In the genomic region with DNA sequence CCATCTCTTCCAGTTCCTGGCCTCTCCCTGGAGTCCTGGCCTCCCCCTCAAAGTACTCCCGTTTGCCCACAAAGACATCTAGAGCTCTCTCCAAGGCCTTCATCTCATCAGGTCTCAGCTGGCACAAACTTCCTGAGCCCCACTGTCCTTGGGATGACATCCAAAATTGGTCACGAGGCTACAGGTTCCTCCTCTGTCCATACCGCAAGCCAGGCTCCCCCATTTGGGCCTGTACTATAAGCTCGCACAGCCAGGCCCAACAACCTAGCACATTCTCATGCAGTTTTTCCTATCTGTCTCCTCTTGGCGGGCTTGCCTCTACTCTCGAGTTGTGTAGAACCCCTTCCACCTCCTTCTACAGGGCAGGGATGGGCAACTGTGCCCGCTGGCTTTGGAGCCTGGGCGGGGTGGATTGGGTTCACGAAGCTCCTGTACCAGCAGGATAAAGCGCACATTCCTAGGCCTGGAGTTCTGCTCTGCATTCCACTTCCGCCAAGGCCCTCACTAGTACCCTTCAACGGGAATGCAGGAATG, we compare ENCODE assay signal across 8 mouse cellular contexts. TPM values are rescaled to one million over a fixed set of nuclear protein-coding genes. Genes with fewer than 3 reads are reported as not detected.
A peak's percentile ranks its signal among the peaks of the same experiment; 100 is the strongest.
DNase-seq lines count a peak whose midpoint lies in the region; ATAC-seq lines count a peak whose summit lies in the region.

No protein-coding gene starts in this region.

- H3K9ac ChIP-seq in heart, embryonic 12.5 days: peak overlapping the region; percentile 51; the same call in 1 of the 2 replicates
- H3K9ac ChIP-seq in intestine, embryonic 14.5 days (ENCODE audit: low read length): peak overlapping the region; percentile 74
- H3K9ac ChIP-seq in midbrain, embryonic 13.5 days (replicated peaks): 0 out of 2 replicates have a peak overlapping the region, but pooled peaks have one; percentile 25

- H3K36me3 ChIP-seq in heart, embryonic 12.5 days: no peaks in the 10 kb centered on the region
- H3K36me3 ChIP-seq in intestine, embryonic 14.5 days (ENCODE audit: control insufficient read depth, insufficient read depth, low read length): peaks cover 9% of the 10 kb centered on the region; the same call in 1 of the 2 replicates
- peaks cover 9% of the 10 kb centered on the region; the same call in 1 of the 2 replicates for H3K36me3 ChIP-seq in midbrain, embryonic 13.5 days

- H3K4me1 ChIP-seq in heart, embryonic 12.5 days (replicated peaks): peaks cover 27% of the 10 kb centered on the region
- H3K4me1 ChIP-seq in intestine, embryonic 14.5 days (replicated peaks; ENCODE audit: control insufficient read depth, insufficient read depth, low read length): peaks cover 10% of the 10 kb centered on the region
- H3K4me1 ChIP-seq in midbrain, embryonic 13.5 days (replicated peaks): peaks cover 39% of the 10 kb centered on the region

- H3K4me2 ChIP-seq in heart, embryonic 12.5 days: peak overlapping the region; percentile 100
- H3K4me2 ChIP-seq in intestine, embryonic 14.5 days (ENCODE audit: low read length): peak overlapping the region; percentile 91
- peak overlapping the region; percentile 96 for H3K4me2 ChIP-seq in midbrain, embryonic 13.5 days (replicated peaks)

- no peak for DNase-seq in heart, postnatal 25 days (ENCODE audit: low spot score)
- DNase-seq in adrenal gland, postnatal 14 days: peak; percentile 73
- DNase-seq in intestine, embryonic 14.5 days (ENCODE audit: low spot score): peak; percentile 69
- DNase-seq in spleen, postnatal 4 days (ENCODE audit: low spot score in 2 of 2): no peak
- no peak for DNase-seq in thymus, postnatal 4 days
- no peak for DNase-seq in adipocyte (ENCODE audit: low spot score)

- WGBS in heart, embryonic 12.5 days: 41% methylated on average over 12 of the region's 12 CpGs
- 35% methylated on average over 12 of the region's 12 CpGs for WGBS in intestine, embryonic 14.5 days
- WGBS in midbrain, embryonic 13.5 days: 34% methylated on average over 12 of the region's 12 CpGs

- ATAC-seq in heart, embryonic 12.5 days (ENCODE audit: insufficient number of reproducible peaks, low FRiP score): no peak
- ATAC-seq in intestine, embryonic 14.5 days (replicated peaks; ENCODE audit: low FRiP score, low TSS enrichment, low read depth): no peak
- ATAC-seq in midbrain, embryonic 13.5 days: no peak

- peak overlapping the region; percentile 83 for H3K4me3 ChIP-seq in heart, embryonic 12.5 days
- H3K4me3 ChIP-seq in intestine, embryonic 14.5 days (ENCODE audit: low read depth, low read length): peak overlapping the region; percentile 71
- peak overlapping the region; percentile 90 for H3K4me3 ChIP-seq in midbrain, embryonic 13.5 days (replicated peaks)

- H3K9me3 ChIP-seq in heart, embryonic 12.5 days (replicated peaks): no peaks in the 10 kb centered on the region
- H3K9me3 ChIP-seq in intestine, embryonic 14.5 days (ENCODE audit: control insufficient read depth, low read length): no peaks in the 10 kb centered on the region
- H3K9me3 ChIP-seq in midbrain, embryonic 13.5 days: no peaks in the 10 kb centered on the region

- no peak overlapping the region for H3K27ac ChIP-seq in heart, embryonic 12.5 days (ENCODE audit: poor library complexity, severe bottlenecking)
- H3K27ac ChIP-seq in intestine, embryonic 14.5 days (ENCODE audit: low read depth): peak overlapping the region; percentile 73
- no peak overlapping the region for H3K27ac ChIP-seq in midbrain, embryonic 13.5 days

- intact Hi-C loops in heart, postnatal 25 days (cut with DNase I): no loop called here

- peaks cover 60% of the 10 kb centered on the region for H3K27me3 ChIP-seq in heart, embryonic 12.5 days (replicated peaks)
- 0 out of 2 replicates have a peak, but pooled peaks cover 6% of the 10 kb centered on the region for H3K27me3 ChIP-seq in intestine, embryonic 14.5 days (replicated peaks; ENCODE audit: control insufficient read depth, insufficient read depth, low read length)
- H3K27me3 ChIP-seq in midbrain, embryonic 13.5 days: peaks cover 38% of the 10 kb centered on the region

RNA-seq across cellular contexts. Expression of a gene that starts 0.7 kb away (rescaled TPM):
- polyA plus RNA-seq in heart, embryonic 12.5 days (2016; fragmentation: Nextera tagmentation; extraction: Ambion mirVana): 7.0 and 7.3 TPM in 2 replicates
- 1 to 10 TPM; 7.7 to 9.8 TPM for total RNA-seq in heart, postnatal 25 days (2021)
- 29.1 and 33.0 TPM in 2 replicates for total RNA-seq in adrenal gland, postnatal 14 days (2021)
- polyA plus RNA-seq in intestine, embryonic 14.5 days (2014; fragmentation: Nextera tagmentation; extraction: Ambion mirVana): 15.9 and 18.3 TPM in 2 replicates
- polyA plus RNA-seq in midbrain, embryonic 13.5 days (2015; fragmentation: Nextera tagmentation; extraction: Ambion mirVana): 20.2 and 22.0 TPM in 2 replicates

RNA-seq across cellular contexts. Expression of a gene that starts 39.5 kb away (rescaled TPM):
- 3.0 and 4.2 TPM in 2 replicates for polyA plus RNA-seq in heart, embryonic 12.5 days (2016; fragmentation: Nextera tagmentation; extraction: Ambion mirVana)
- total RNA-seq in heart, postnatal 25 days (2021): 1 to 10 TPM; 5.6 to 6.9 TPM
- total RNA-seq in adrenal gland, postnatal 14 days (2021): 6.4 and 19.9 TPM in 2 replicates
- 12.6 and 13.0 TPM in 2 replicates for polyA plus RNA-seq in intestine, embryonic 14.5 days (2014; fragmentation: Nextera tagmentation; extraction: Ambion mirVana)
- polyA plus RNA-seq in midbrain, embryonic 13.5 days (2015; fragmentation: Nextera tagmentation; extraction: Ambion mirVana): 5.2 and 6.4 TPM in 2 replicates

RNA-seq across cellular contexts. Expression of a gene that starts 42.3 kb away (rescaled TPM):
- polyA plus RNA-seq in heart, embryonic 12.5 days (2016; fragmentation: Nextera tagmentation; extraction: Ambion mirVana): 4.7 and 6.4 TPM in 2 replicates
- total RNA-seq in heart, postnatal 25 days (2021): 1 to 10 TPM; 6.4 to 6.7 TPM
- 2.8 and 4.6 TPM in 2 replicates for total RNA-seq in adrenal gland, postnatal 14 days (2021)
- polyA plus RNA-seq in intestine, embryonic 14.5 days (2014; fragmentation: Nextera tagmentation; extraction: Ambion mirVana): 9.4 and 9.8 TPM in 2 replicates
- polyA plus RNA-seq in midbrain, embryonic 13.5 days (2015; fragmentation: Nextera tagmentation; extraction: Ambion mirVana): 2.8 and 3.3 TPM in 2 replicates

RNA-seq across cellular contexts. Expression of a gene that starts 46.3 kb away (rescaled TPM):
- polyA plus RNA-seq in heart, embryonic 12.5 days (2016; fragmentation: Nextera tagmentation; extraction: Ambion mirVana): 180 and 184 TPM in 2 replicates
- 100 to 1,000 TPM; 206 to 215 TPM for total RNA-seq in heart, postnatal 25 days (2021)
- 245 and 247 TPM in 2 replicates for total RNA-seq in adrenal gland, postnatal 14 days (2021)
- 56.2 and 58.8 TPM in 2 replicates for polyA plus RNA-seq in intestine, embryonic 14.5 days (2014; fragmentation: Nextera tagmentation; extraction: Ambion mirVana)
- polyA plus RNA-seq in midbrain, embryonic 13.5 days (2015; fragmentation: Nextera tagmentation; extraction: Ambion mirVana): 55.9 and 61.1 TPM in 2 replicates

Comparison
In these comparisons a context has a peak if more than half of its experiments do, and no peak if none do; other contexts are left out.
1. DNase-seq: peak in adrenal gland, postnatal 14 days (single experiment) and intestine, embryonic 14.5 days (single experiment); none in heart, postnatal 25 days (single experiment), spleen, postnatal 4 days (0 of 2), thymus, postnatal 4 days (single experiment) and adipocyte (single experiment).
2. Peak in every context shown above with its lines, with median percentiles within 50 percentile points of each other: H3K4me2 ChIP-seq, H3K4me3 ChIP-seq and H3K9ac ChIP-seq.